Mouse (Mus musculus) regulatory T cell (primary cell): ENCODE measurements around the gene Cfap58.

Experiments used
- in situ Hi-C: fragments of 300-600 bp; cut with MboI, MseI; formaldehyde crosslinking; loops from one replicate; pipeline ENCODE4 v1.15.1; 2025; ENCODE audit warnings: high pct_unique_total_duplicates

Gene Cfap58

GRCm38 (mm10) chr19:47937443-47938406 is at the start of gene Cfap58:
Gene Cfap58, plus strand, starts transcription at chr19:47937675.
- in situ Hi-C loops = no loop called here

GRCm38 (mm10) chr19:47888037-47888436 is 49.4 kb upstream of the Cfap58 start:
- in situ Hi-C loops = no loop called here

GRCm38 (mm10) chr19:47890489-47891130 is 46.9 kb upstream of the Cfap58 start:
- in situ Hi-C loops = no loop called here

- in situ Hi-C loops = no loop called here
These were observed 45.7 kb upstream of the Cfap58 start for GRCm38 (mm10) chr19:47891562-47892312.

GRCm38 (mm10) chr19:47893092-47893491 is 44.4 kb upstream of the Cfap58 start:
- in situ Hi-C loops = no loop called here

GRCm38 (mm10) chr19:47898472-47899079 is 38.9 kb upstream of the Cfap58 start:
- in situ Hi-C loops = no loop called here

- in situ Hi-C loops = no loop called here
These were observed 37.5 kb upstream of the Cfap58 start for GRCm38 (mm10) chr19:47900012-47900411.

GRCm38 (mm10) chr19:47900558-47900957 is 36.9 kb upstream of the Cfap58 start:
- in situ Hi-C loops = no loop called here

- in situ Hi-C loops = no loop called here
These were observed 34.9 kb upstream of the Cfap58 start for GRCm38 (mm10) chr19:47902316-47903201.

- in situ Hi-C loops = no loop called here
These were observed 33.8 kb upstream of the Cfap58 start for GRCm38 (mm10) chr19:47903679-47904078.

- in situ Hi-C loops = no loop called here
These were observed 32.4 kb upstream of the Cfap58 start for GRCm38 (mm10) chr19:47905081-47905480.

GRCm38 (mm10) chr19:47905603-47906002 is 31.9 kb upstream of the Cfap58 start:
- in situ Hi-C loops = no loop called here

GRCm38 (mm10) chr19:47907596-47907995 is 29.9 kb upstream of the Cfap58 start:
- in situ Hi-C loops = no loop called here

- in situ Hi-C loops = no loop called here
These were observed 28.5 kb upstream of the Cfap58 start for GRCm38 (mm10) chr19:47908961-47909371.

GRCm38 (mm10) chr19:47909387-47910116 is 27.9 kb upstream of the Cfap58 start:
- in situ Hi-C loops = no loop called here

- in situ Hi-C loops = no loop called here
These were observed 27.3 kb upstream of the Cfap58 start for GRCm38 (mm10) chr19:47910117-47910618.

- in situ Hi-C loops = no loop called here
These were observed 26.7 kb upstream of the Cfap58 start for GRCm38 (mm10) chr19:47910751-47911150.

GRCm38 (mm10) chr19:47913344-47913743 is 24.1 kb upstream of the Cfap58 start:
- in situ Hi-C loops = no loop called here

GRCm38 (mm10) chr19:47914191-47914590 is 23.3 kb upstream of the Cfap58 start:
- in situ Hi-C loops = no loop called here

GRCm38 (mm10) chr19:47915251-47915650 is 22.2 kb upstream of the Cfap58 start:
- in situ Hi-C loops = no loop called here
